Mouse (Mus musculus) MEL (cell line): Measurements from ENCODE around the gene Camk2b.

Source experiments
- HCFC1 ChIP-seq: IDR thresholded peaks from 2 replicates; pipeline ENCODE4 v1.6.1; 2012; ENCODE audit warnings: low read depth, mild to moderate bottlenecking, inconsistent platforms, low read length, improper control_type of control experiment, moderate library complexity
- MAFK ChIP-seq: IDR thresholded peaks from 2 replicates; pipeline ENCODE4 v1.6.1; 2011; ENCODE audit warnings: low read depth, mild to moderate bottlenecking, low read length, improper control_type of control experiment, borderline replicate concordance
- POLR2A ChIP-seq, 2 experiments: IDR thresholded peaks; 2 replicates each; pipeline ENCODE4 v1.6.1; 2011 to 2012; ENCODE audit warnings: low read length in 2 of 2, mild to moderate bottlenecking in 2 of 2, control low read depth in 1 of 2, improper control_type of control experiment in 1 of 2, low read depth in 1 of 2, moderate library complexity in 1 of 2; ENCODE audit not compliant: control insufficient read depth in 1 of 2, insufficient read depth in 1 of 2, poor library complexity in 1 of 2
- USF1 ChIP-seq: IDR thresholded peaks from 2 replicates; pipeline ENCODE4 v1.6.1; 2014; ENCODE audit warnings: low read depth, mild to moderate bottlenecking, inconsistent platforms, low read length, improper control_type of control experiment, moderate library complexity

DNA sequence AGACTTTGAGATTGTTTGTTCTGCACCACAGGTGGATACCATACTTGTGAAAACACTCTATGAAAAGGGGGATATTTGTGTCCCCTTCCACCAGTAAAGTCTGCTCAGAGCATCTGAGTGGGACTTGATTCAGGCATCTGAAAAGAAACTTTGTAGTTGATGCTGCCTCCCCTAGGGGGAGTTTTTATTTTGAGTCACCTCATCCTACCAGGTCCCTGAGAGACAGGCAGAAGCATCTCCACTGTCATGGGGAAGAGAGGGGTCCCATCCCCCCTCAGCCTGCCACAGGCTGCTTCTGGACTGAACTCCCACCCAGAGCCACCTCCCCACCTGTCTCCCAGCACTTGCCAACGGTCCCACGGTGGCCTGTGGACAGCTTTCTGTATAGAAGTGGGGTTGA lies 52.8 kb downstream of the Camk2b start:
- TF ChIP-seq MAFK (no peak), USF1 (no peak), POLR2A (IDR thresholded peaks at IDR 0.05; ENCODE audit: control insufficient read depth in 1 of 2, insufficient read depth in 1 of 2, low read depth in 1 of 2, low read length in 2 of 2, poor library complexity in 1 of 2) (no peak), HCFC1 (no peak)
